Mouse (Mus musculus) activated CD4-positive, CD25-positive, alpha-beta regulatory T cell, adult 9 weeks (primary cell): ENCODE data around the gene Olfr31. TPM values are rescaled to one million over a fixed set of nuclear protein-coding genes. Genes with fewer than 3 reads are reported as not detected.

ENCODE experiments used
- polyA plus RNA-seq: library from polyadenylated mRNA; unstranded; fragments of 100-300 nt; shearing (Covaris generic); gene quantifications from one replicate; pipeline ENCODE4 v1.2.1, GENCODE M21; 2017

The Olfr31 gene
- not detected for polyA plus RNA-seq

DNA sequence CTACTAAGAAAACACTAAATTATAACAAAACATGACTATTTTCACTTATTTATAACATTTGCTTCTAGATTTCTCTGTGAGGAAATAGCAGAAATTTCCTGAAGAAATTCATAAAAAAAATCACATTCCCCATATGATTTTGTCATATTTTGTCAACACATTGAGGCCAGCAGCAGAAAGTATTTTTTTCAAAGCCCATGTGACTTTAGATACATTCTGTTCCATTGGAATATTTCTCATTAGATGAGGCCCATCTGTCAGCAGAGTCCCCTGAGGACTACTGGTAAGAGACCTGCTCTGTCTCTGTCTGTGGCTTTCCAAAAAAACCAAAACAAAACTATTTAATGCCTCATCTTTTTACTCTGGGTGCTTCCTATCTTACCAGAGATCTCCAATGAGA is at the start of gene Olfr31:
TSS of gene Olfr31 (plus strand) at position 301 of the 400 bp plus-strand sequence.

GRCm38 (mm10) chr14:14345948-14346812 is 23.6 kb downstream of the Olfr31 start, which contains the start of gene Il3ra:
Gene Il3ra (plus strand): TSS chr14:14346275.

Other genes starting within 250 kb of the Olfr31 start
- 154 TPM for gene Psmd6, start 201.8 kb upstream of the Olfr31 start, polyA plus RNA-seq
- gene Olfr720, start 136.0 kb upstream of the Olfr31 start, polyA plus RNA-seq: not detected
- gene Il3ra, start 23.4 kb downstream of the Olfr31 start, polyA plus RNA-seq: 22.3 TPM
- not detected for gene Olfr721-ps1, start 78.5 kb downstream of the Olfr31 start, polyA plus RNA-seq